Mouse (Mus musculus): ENCODE data around the gene Mob3b. TPM values are rescaled to one million over a fixed set of nuclear protein-coding genes. Genes with fewer than 3 reads are reported as not detected.

The Mob3b gene
- polyA plus RNA-seq, 1 experiment, result 6.5 TPM

GRCm38 (mm10) chr4:35031623-35032022 is 125.7 kb downstream of the Mob3b start:
- no peaks in the 10 kb centered on the region for H3K27me3 ChIP-seq (ENCODE audit: control insufficient read depth, insufficient read depth, low read length, poor library complexity, severe bottlenecking)
- H3K4me3 ChIP-seq (ENCODE audit: low read depth, low read length), result no peak overlapping the region
- H3K9ac ChIP-seq (ENCODE audit: low read depth, poor library complexity, severe bottlenecking), result no peak overlapping the region
- no peaks in the 10 kb centered on the region for H3K9me3 ChIP-seq (replicated peaks; ENCODE audit: control insufficient read depth, insufficient read depth, low read length, poor library complexity, severe bottlenecking)
- no peak for TF ChIP-seq EP300 (IDR thresholded peaks at IDR 0.05; ENCODE audit: insufficient read depth, low read depth, low read length)
- no peak for TF ChIP-seq POLR2A (IDR thresholded peaks at IDR 0.05; ENCODE audit: insufficient read depth, low read length)
- TF ChIP-seq CTCF (IDR thresholded peaks at IDR 0.05; ENCODE audit: low read depth, low read length), result no peak
- no peaks in the 10 kb centered on the region for H3K4me1 ChIP-seq (ENCODE audit: control insufficient read depth, insufficient read depth, low read length)
- no peaks in the 10 kb centered on the region for H3K36me3 ChIP-seq (ENCODE audit: control insufficient read depth, insufficient read depth, low read length, poor library complexity, severe bottlenecking)
- H3K27ac ChIP-seq (ENCODE audit: insufficient read depth, low read length), result no peak overlapping the region

- TF ChIP-seq CTCF (IDR thresholded peaks at IDR 0.05; ENCODE audit: low read depth, low read length), result no peak
- no peak for TF ChIP-seq POLR2A (IDR thresholded peaks at IDR 0.05; ENCODE audit: insufficient read depth, low read length)
- TF ChIP-seq EP300 (IDR thresholded peaks at IDR 0.05; ENCODE audit: insufficient read depth, low read depth, low read length), result no peak
- H3K27ac ChIP-seq (ENCODE audit: insufficient read depth, low read length), result no peak overlapping the region
These were observed 126.1 kb downstream of the Mob3b start for GRCm38 (mm10) chr4:35031141-35031540.

DNA sequence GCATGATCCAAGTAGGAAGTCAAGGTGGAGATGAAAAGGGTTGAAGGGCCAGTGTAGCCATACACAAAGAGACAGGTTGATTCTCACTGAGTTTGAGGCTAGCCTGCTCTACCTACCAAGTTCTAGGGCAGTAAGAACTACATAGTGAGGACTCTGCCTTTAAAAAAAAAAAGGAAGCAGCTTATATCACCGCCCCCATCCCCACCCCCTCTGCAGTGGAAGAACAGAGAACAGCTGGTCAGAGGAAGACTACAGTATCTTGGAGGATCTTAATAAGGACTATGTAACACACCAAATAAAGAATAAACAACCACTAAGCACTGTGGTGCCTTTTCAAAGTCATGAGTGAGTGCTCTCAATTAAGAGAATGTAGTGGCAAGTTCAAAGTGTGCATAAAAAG is 138.9 kb downstream of the Mob3b start:
- no peak overlapping the region for H3K4me3 ChIP-seq (ENCODE audit: low read depth, low read length)
- no peak for TF ChIP-seq POLR2A (IDR thresholded peaks at IDR 0.05; ENCODE audit: insufficient read depth, low read length)
- no peak for TF ChIP-seq EP300 (IDR thresholded peaks at IDR 0.05; ENCODE audit: insufficient read depth, low read depth, low read length)
- TF ChIP-seq CTCF (IDR thresholded peaks at IDR 0.05; ENCODE audit: low read depth, low read length), result no peak
- no peaks in the 10 kb centered on the region; the same call in 1 of the 2 replicates for H3K9me3 ChIP-seq (replicated peaks; ENCODE audit: control insufficient read depth, insufficient read depth, low read length, poor library complexity, severe bottlenecking)
- no peaks in the 10 kb centered on the region for H3K4me1 ChIP-seq (ENCODE audit: control insufficient read depth, insufficient read depth, low read length)
- H3K27ac ChIP-seq (ENCODE audit: insufficient read depth, low read length), result no peak overlapping the region
- no peaks in the 10 kb centered on the region for H3K36me3 ChIP-seq (ENCODE audit: control insufficient read depth, insufficient read depth, low read length, poor library complexity, severe bottlenecking)
- H3K27me3 ChIP-seq (ENCODE audit: control insufficient read depth, insufficient read depth, low read length, poor library complexity, severe bottlenecking), result no peaks in the 10 kb centered on the region
- no peak overlapping the region for H3K9ac ChIP-seq (ENCODE audit: low read depth, poor library complexity, severe bottlenecking)

More at GRCm38 (mm10) chr4:35031141-35031540, 126.1 kb downstream of the Mob3b start:
- no peaks in the 10 kb centered on the region for H3K27me3 ChIP-seq (ENCODE audit: control insufficient read depth, insufficient read depth, low read length, poor library complexity, severe bottlenecking)
- no peak overlapping the region for H3K9ac ChIP-seq (ENCODE audit: low read depth, poor library complexity, severe bottlenecking)
- no peak overlapping the region for H3K4me3 ChIP-seq (ENCODE audit: low read depth, low read length)
- no peaks in the 10 kb centered on the region for H3K36me3 ChIP-seq (ENCODE audit: control insufficient read depth, insufficient read depth, low read length, poor library complexity, severe bottlenecking)
- H3K4me1 ChIP-seq (ENCODE audit: control insufficient read depth, insufficient read depth, low read length), result no peaks in the 10 kb centered on the region
- no peaks in the 10 kb centered on the region for H3K9me3 ChIP-seq (replicated peaks; ENCODE audit: control insufficient read depth, insufficient read depth, low read length, poor library complexity, severe bottlenecking)

DNA sequence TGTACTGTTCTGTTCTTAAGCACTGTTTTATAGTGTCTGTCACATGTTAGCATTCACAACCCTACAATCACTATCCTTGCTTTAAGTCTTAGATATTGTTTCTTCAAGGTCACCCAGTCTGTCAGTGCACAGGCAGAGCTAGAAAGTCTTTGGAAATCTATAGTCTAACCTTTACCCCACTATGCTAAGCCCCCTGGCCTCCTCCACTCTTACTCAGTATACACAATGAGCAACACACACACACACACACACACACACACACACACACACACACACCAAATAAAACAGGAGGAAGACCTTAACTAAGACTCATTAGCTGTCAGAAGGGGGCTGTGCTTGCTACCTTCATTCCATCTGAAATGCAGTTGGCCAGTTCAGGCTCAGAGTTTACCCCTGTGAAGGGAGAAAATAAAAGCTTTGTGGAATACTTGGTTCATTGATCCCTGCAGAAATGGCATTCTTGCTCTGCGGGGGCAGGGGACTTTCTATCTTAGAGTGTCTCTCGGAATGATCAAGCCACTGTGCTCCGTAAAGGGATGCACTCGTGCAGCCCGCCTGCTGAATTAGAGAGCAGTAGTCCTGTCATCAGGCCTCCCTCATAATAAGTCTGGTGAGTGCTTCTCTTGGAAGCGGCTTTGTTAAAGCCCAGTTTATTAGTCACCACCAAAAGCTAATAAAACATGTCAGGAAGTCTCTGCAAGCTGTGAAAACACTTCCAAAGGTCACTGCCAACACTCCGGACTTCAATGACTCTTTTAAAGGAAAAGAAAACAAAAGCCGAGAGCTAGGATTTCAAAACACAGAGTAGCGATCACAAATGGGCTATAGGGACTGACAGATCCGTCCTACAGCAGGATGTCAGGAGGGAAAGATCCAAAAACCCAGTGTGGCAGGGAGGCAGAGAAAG is 144.6 kb downstream of the Mob3b start:
- H3K27ac ChIP-seq (ENCODE audit: insufficient read depth, low read length), result no peak overlapping the region
- no peaks in the 10 kb centered on the region for H3K36me3 ChIP-seq (ENCODE audit: control insufficient read depth, insufficient read depth, low read length, poor library complexity, severe bottlenecking)
- H3K9me3 ChIP-seq (replicated peaks; ENCODE audit: control insufficient read depth, insufficient read depth, low read length, poor library complexity, severe bottlenecking), result no peaks in the 10 kb centered on the region; the same call in 1 of the 2 replicates
- no peaks in the 10 kb centered on the region for H3K4me1 ChIP-seq (ENCODE audit: control insufficient read depth, insufficient read depth, low read length)
- no peaks in the 10 kb centered on the region for H3K27me3 ChIP-seq (ENCODE audit: control insufficient read depth, insufficient read depth, low read length, poor library complexity, severe bottlenecking)
- TF ChIP-seq EP300 (IDR thresholded peaks at IDR 0.05; ENCODE audit: insufficient read depth, low read depth, low read length) (no peak), POLR2A (IDR thresholded peaks at IDR 0.05; ENCODE audit: insufficient read depth, low read length) (no peak), CTCF (IDR thresholded peaks at IDR 0.05; ENCODE audit: low read depth, low read length) (no peak)
- no peak overlapping the region for H3K4me3 ChIP-seq (ENCODE audit: low read depth, low read length)
- no peak overlapping the region for H3K9ac ChIP-seq (ENCODE audit: low read depth, poor library complexity, severe bottlenecking)

DNA sequence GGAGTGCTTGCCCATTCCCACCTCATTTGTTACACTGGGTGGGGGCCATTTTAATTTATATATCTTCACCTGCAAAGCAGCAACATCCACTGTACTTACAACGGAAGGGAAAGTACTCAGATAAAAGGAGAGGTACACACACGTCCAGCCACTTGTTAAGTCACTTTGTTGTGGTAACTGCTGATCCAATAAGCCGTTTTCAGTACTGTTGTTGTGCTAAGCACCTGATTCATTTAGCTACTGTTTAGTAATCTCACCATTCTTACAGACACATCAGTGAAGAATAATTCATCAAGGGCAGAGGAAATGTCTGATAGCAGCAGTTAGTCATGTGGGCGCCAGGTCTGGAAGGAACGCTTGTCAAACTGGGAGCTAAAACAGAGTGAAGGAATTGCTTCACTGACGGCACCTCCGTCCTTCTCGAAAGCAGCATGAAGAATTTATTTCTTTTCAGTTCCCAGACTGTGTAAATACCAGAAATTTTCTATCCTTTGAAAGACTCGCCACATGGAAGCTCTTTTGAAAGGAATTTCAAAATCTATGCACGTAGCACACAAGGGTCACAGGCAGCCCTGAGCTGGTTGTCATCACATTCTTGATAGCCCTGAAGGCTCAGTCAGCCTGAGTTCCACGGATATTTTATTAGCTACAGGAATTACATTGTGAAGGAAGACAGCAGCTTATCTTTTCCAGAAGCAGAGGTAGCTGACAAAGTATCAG is 150.6 kb downstream of the Mob3b start:
- Histone ChIP-seq H3K9me3 (replicated peaks; ENCODE audit: control insufficient read depth, insufficient read depth, low read length, poor library complexity, severe bottlenecking) (no peaks in the 10 kb centered on the region), H3K4me1 (ENCODE audit: control insufficient read depth, insufficient read depth, low read length) (no peaks in the 10 kb centered on the region), H3K27me3 (ENCODE audit: control insufficient read depth, insufficient read depth, low read length, poor library complexity, severe bottlenecking) (no peaks in the 10 kb centered on the region), H3K27ac (ENCODE audit: insufficient read depth, low read length) (no peak overlapping the region), H3K4me3 (ENCODE audit: low read depth, low read length) (no peak overlapping the region), H3K36me3 (ENCODE audit: control insufficient read depth, insufficient read depth, low read length, poor library complexity, severe bottlenecking) (no peaks in the 10 kb centered on the region), H3K9ac (ENCODE audit: low read depth, poor library complexity, severe bottlenecking) (no peak overlapping the region)
- TF ChIP-seq CTCF (IDR thresholded peaks at IDR 0.05; ENCODE audit: low read depth, low read length), result no peak
- TF ChIP-seq POLR2A (IDR thresholded peaks at IDR 0.05; ENCODE audit: insufficient read depth, low read length), result no peak
- TF ChIP-seq EP300 (IDR thresholded peaks at IDR 0.05; ENCODE audit: insufficient read depth, low read depth, low read length), result no peak

All from ES-Bruce4 (cell line).